Mouse (Mus musculus) adrenal gland, postnatal 10 days (tissue): Measurements from ENCODE around the gene Olfr994. TPM values are rescaled to one million over a fixed set of nuclear protein-coding genes. Genes with fewer than 3 reads are reported as not detected.

Experiments
- DNase-seq: peaks from one replicate; pipeline ENCODE4 v3.0.0; 2021; ENCODE audit warnings: mixed read lengths
- long read RNA-seq, 2 experiments: library from polyadenylated mRNA; stranded (forward); transcript quantifications; one replicate each; pipeline ENCODE4 v2.0.0; 2021
- total RNA-seq, 2 experiments: library from RNA; stranded (reverse); gene quantifications; 2 replicates each; pipeline ENCODE4 v1.2.3; 2021

Olfr994 gene
- not detected for total RNA-seq
- long read RNA-seq, experiment 1, result 0 reads
- long read RNA-seq, experiment 2, result 0 reads

DNA sequence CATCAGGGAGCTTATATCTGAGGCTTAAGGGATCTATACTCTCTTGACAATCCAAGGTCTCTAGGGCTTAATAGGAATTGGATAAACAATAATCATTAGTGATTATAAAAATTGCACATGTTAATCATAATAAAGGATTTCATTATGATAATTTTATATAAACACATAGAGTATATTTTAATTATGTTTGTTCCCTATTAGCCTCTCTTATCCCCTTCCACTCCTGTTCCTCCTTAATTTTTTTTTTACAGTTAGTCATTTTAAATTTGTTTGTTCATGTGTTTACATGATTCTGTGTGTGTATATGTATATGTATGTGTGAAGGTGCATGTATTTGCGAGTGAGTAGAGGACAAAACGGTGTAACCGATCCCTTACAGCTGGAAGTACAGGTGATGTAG lies at the start of gene Olfr994:
Gene Olfr994 (minus strand): TSS at position 101 of the 400 bp plus-strand sequence.
- DNase-seq, result no peak

- DNase-seq, result peak; percentile 72
Measured at GRCm38 (mm10) chr2:85466801-85467325, 30.6 kb upstream of the Olfr994 start.

- no peak for DNase-seq
Measured at GRCm38 (mm10) chr2:85443539-85443938, 7.3 kb upstream of the Olfr994 start, which contains the start of gene Olfr995. Olfr995 (minus strand) TSS chr2:85443639.

DNA sequence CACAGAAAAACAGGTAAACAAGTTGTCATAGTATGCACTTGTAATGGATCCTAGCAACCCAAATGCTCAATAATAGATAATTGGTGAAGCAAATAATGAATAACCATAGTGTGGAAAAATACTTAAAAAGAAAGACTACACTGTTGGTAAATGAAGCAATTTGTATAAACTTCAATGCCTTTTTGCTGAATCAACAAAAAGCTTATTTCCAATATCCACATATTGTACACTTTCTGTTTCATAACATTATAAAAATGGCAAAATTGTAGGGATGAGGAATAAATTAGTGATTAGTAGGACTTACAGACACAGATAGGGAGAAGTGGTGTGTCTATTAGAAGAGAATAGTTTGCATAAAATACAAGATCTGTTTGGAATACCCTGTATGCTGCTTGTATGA lies 6.3 kb upstream of the Olfr994 start:
- no peak for DNase-seq

- no peak for DNase-seq
Measured at GRCm38 (mm10) chr2:85425893-85426292, 10.4 kb downstream of the Olfr994 start.

DNA sequence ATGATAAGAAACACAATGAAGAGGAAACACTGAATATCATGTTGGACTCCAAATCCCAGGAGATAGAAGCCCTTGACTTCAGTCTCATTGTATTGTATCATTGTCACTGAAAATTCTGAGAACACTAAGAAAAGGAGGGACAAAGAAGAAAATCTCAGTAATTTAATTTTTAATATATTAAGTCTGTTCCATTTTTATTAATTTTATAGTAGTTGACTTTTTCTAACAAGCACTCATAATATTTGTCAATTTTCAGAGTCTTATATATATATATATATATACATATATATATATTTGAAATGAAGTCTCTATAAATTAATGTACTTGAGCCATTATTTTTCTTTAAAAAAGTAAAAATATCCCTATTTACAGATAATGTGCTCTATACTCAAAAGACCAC lies 21.5 kb downstream of the Olfr994 start, which contains the start of gene Olfr993:
Gene Olfr993 (minus strand): TSS at position 101 of the 400 bp plus-strand sequence.
- no peak for DNase-seq

GRCm38 (mm10) chr2:85409369-85409768 lies 26.9 kb downstream of the Olfr994 start, which contains the start of gene Olfr992:
Olfr992 (minus strand) TSS chr2:85409469.
- DNase-seq, result no peak

Other genes with a start within 250 kb of the Olfr994 start
- 10 to 100 TPM; 13.8 to 14.8 TPM for gene Lrrc55, start 239.3 kb downstream of the Olfr994 start, total RNA-seq
- not detected for gene Olfr987, start 97.1 kb downstream of the Olfr994 start, total RNA-seq
- not detected for gene Olfr988, start 73.2 kb downstream of the Olfr994 start, total RNA-seq
- not detected for gene Olfr992, start 27.0 kb downstream of the Olfr994 start, total RNA-seq
- not detected for gene Olfr993, start 21.6 kb downstream of the Olfr994 start, total RNA-seq
- gene Olfr995, start 7.2 kb upstream of the Olfr994 start, total RNA-seq, result not detected
- gene 4833423E24Rik, start 82.6 kb upstream of the Olfr994 start, total RNA-seq, result under 1 TPM; 0.15 to 0.24 TPM
- gene Olfr996, start 142.8 kb upstream of the Olfr994 start, total RNA-seq, result under 1 TPM in 1 of 2 experiments, not detected in 1; 0.36 TPM
- not detected for gene Olfr998, start 152.5 kb upstream of the Olfr994 start, total RNA-seq
- gene Olfr1000, start 175.5 kb upstream of the Olfr994 start, total RNA-seq, result not detected
- not detected for gene Olfr1002, start 214.3 kb upstream of the Olfr994 start, total RNA-seq
- not detected for gene Olfr154, start 228.0 kb upstream of the Olfr994 start, total RNA-seq
- gene Olfr1006, start 242.3 kb upstream of the Olfr994 start, total RNA-seq, result not detected